Mouse (Mus musculus): ENCODE measurements around the gene Paqr5.

The Paqr5 gene

GRCm38 (mm10) chr9:62008360-62008759 is 18.3 kb downstream of the Paqr5 start:
- DNase-seq, result peak; percentile 90

- no peak for DNase-seq
These were observed 19.6 kb downstream of the Paqr5 start for GRCm38 (mm10) chr9:62007028-62007427.

- DNase-seq, result no peak
These were observed 23.0 kb downstream of the Paqr5 start for GRCm38 (mm10) chr9:62003611-62004010.

GRCm38 (mm10) chr9:61999653-62000420 is 26.8 kb downstream of the Paqr5 start:
- DNase-seq, result peak; percentile 91

- DNase-seq, result peak; percentile 93
These were observed 28.8 kb downstream of the Paqr5 start for GRCm38 (mm10) chr9:61997860-61998259.

GRCm38 (mm10) chr9:61991158-61991557 is 35.5 kb downstream of the Paqr5 start:
- DNase-seq, result no peak

GRCm38 (mm10) chr9:61990738-61991137 is 35.9 kb downstream of the Paqr5 start:
- DNase-seq, result no peak

- no peak for DNase-seq
These were observed 40.6 kb downstream of the Paqr5 start for GRCm38 (mm10) chr9:61986055-61986454.

GRCm38 (mm10) chr9:61985183-61985863 is 41.3 kb downstream of the Paqr5 start:
- peak; percentile 66 for DNase-seq

GRCm38 (mm10) chr9:61982940-61983620 is 43.6 kb downstream of the Paqr5 start:
- no peak for DNase-seq

- no peak for DNase-seq
These were observed 44.8 kb downstream of the Paqr5 start for GRCm38 (mm10) chr9:61981876-61982275.

GRCm38 (mm10) chr9:61979983-61980382 is 46.7 kb downstream of the Paqr5 start:
- DNase-seq, result no peak

- no peak for DNase-seq
These were observed 49.3 kb downstream of the Paqr5 start for GRCm38 (mm10) chr9:61977258-61977945.

GRCm38 (mm10) chr9:61972031-61972430 is 54.6 kb downstream of the Paqr5 start:
- no peak for DNase-seq

- no peak for DNase-seq
These were observed 55.6 kb downstream of the Paqr5 start for GRCm38 (mm10) chr9:61971045-61971444.

- no peak for DNase-seq
These were observed 59.3 kb downstream of the Paqr5 start for GRCm38 (mm10) chr9:61967357-61967756.

- no peak for DNase-seq
These were observed 60.7 kb downstream of the Paqr5 start for GRCm38 (mm10) chr9:61965987-61966386.

GRCm38 (mm10) chr9:61965411-61965930 is 61.2 kb downstream of the Paqr5 start:
- DNase-seq, result peak; percentile 81

- no peak for DNase-seq
These were observed 63.3 kb downstream of the Paqr5 start for GRCm38 (mm10) chr9:61963356-61963755.

GRCm38 (mm10) chr9:61961181-61961580 is 65.5 kb downstream of the Paqr5 start:
- DNase-seq, result no peak

GRCm38 (mm10) chr9:61960753-61961152 is 65.9 kb downstream of the Paqr5 start:
- peak; percentile 78 for DNase-seq

GRCm38 (mm10) chr9:61959921-61960569 is 66.6 kb downstream of the Paqr5 start:
- DNase-seq, result no peak
